Mouse (Mus musculus): Measurements from ENCODE around the gene Myof.

DNA sequence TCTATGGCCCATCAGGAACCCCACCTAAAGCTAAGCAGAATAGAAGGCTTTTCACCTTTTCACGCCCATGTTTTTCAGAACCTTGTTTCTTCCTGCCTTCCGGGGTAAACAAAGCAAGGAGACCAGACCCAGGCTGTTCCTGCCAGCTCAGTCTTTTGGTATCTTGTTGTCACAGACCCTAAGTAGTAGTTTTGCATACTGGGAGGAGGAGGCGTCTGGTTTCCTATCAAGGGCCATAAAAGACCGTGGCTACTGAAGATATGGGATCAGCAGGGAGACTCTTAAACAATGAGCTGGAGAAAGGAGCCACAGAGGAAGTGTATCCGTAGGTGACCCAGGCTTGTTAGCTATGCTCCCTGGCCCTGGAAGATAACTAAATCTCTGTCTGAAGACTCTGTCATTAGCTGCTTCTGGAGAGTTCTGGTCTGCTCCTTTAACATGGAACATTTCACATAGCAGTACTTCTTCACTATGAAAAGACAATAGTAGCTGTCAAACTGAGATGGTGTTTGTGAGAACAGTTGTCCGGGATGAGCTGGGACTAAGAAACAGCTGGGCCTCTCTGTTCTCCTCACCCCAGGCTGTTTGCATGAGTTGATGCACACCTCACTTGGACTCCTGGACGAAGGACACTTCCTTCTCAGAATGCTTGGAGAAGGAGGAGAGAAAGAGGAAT lies 184.8 kb downstream of the Myof start:
- TF ChIP-seq CTCF (IDR thresholded peaks at IDR 0.05; ENCODE audit: insufficient read depth, low read depth, low read length) = no peak
- no peak for TF ChIP-seq POLR2A (IDR thresholded peaks at IDR 0.05; ENCODE audit: insufficient read depth, low read depth, low read length)
